Mouse (Mus musculus): Measurements from ENCODE around the gene A730049H05Rik.

GRCm38 (mm10) chr6:92854873-92855272 is 38.6 kb downstream of the A730049H05Rik start:
- TF ChIP-seq CTCF (IDR thresholded peaks at IDR 0.05; ENCODE audit: low read depth, low read length) (no peak), POLR2A (IDR thresholded peaks at IDR 0.05; ENCODE audit: extremely low read depth, insufficient read depth, low read length) (no peak)
